Mouse (Mus musculus) testis, postnatal 14 days (tissue): Measurements from ENCODE around the gene Tnrc6b.
"Not testable (repeated sequence)": the region's sequence is repeated elsewhere in the genome, so short reads cannot be mapped to it uniquely, and the experiment has no call there.

Experiments
- DNase-seq: peaks from one replicate; pipeline ENCODE4 v3.0.0; 2021; ENCODE audit warnings: low spot score

Tnrc6b gene

GRCm38 (mm10) chr15:80915850-80916249, 204.7 kb downstream of the Tnrc6b start:
- DNase-seq: no peak

- DNase-seq: no peak
These were observed 205.5 kb downstream of the Tnrc6b start for GRCm38 (mm10) chr15:80916621-80917020.

- no peak for DNase-seq
These were observed 209.2 kb downstream of the Tnrc6b start for GRCm38 (mm10) chr15:80920346-80920745.

GRCm38 (mm10) chr15:80921781-80922180, 210.7 kb downstream of the Tnrc6b start:
- no peak for DNase-seq

- DNase-seq: no peak
These were observed 213.1 kb downstream of the Tnrc6b start for GRCm38 (mm10) chr15:80924211-80924610.

- no peak for DNase-seq
These were observed 217.8 kb downstream of the Tnrc6b start for GRCm38 (mm10) chr15:80928811-80929355.

GRCm38 (mm10) chr15:80930048-80930571, 219.0 kb downstream of the Tnrc6b start:
- DNase-seq: no peak

- not testable (repeated sequence) for DNase-seq
These were observed 219.7 kb downstream of the Tnrc6b start for GRCm38 (mm10) chr15:80930676-80931320.

GRCm38 (mm10) chr15:80931345-80931960, 220.3 kb downstream of the Tnrc6b start:
- DNase-seq: no peak

GRCm38 (mm10) chr15:80934841-80935240, 223.7 kb downstream of the Tnrc6b start:
- no peak for DNase-seq

- DNase-seq: no peak
These were observed 225.6 kb downstream of the Tnrc6b start for GRCm38 (mm10) chr15:80936686-80937085.

GRCm38 (mm10) chr15:80938615-80939014, 227.5 kb downstream of the Tnrc6b start:
- DNase-seq: no peak

GRCm38 (mm10) chr15:80939401-80939800, 228.3 kb downstream of the Tnrc6b start:
- no peak for DNase-seq

- no peak for DNase-seq
These were observed 230.4 kb downstream of the Tnrc6b start for GRCm38 (mm10) chr15:80941468-80942040.

- DNase-seq: no peak
These were observed 234.7 kb downstream of the Tnrc6b start for GRCm38 (mm10) chr15:80945851-80946250.

GRCm38 (mm10) chr15:80948145-80949135, 237.3 kb downstream of the Tnrc6b start, which contains the start of gene Adsl:
Gene Adsl, plus strand, starts transcription at chr15:80948490.
- DNase-seq: peak; percentile 89

- DNase-seq: no peak
These were observed 238.3 kb downstream of the Tnrc6b start for GRCm38 (mm10) chr15:80949431-80949830.

GRCm38 (mm10) chr15:80950055-80950454, 238.9 kb downstream of the Tnrc6b start:
- no peak for DNase-seq

GRCm38 (mm10) chr15:80953971-80954370, 242.9 kb downstream of the Tnrc6b start:
- DNase-seq: no peak

- DNase-seq: no peak
These were observed 243.7 kb downstream of the Tnrc6b start for GRCm38 (mm10) chr15:80954861-80955260.

- DNase-seq: no peak
These were observed 244.8 kb downstream of the Tnrc6b start for GRCm38 (mm10) chr15:80955836-80956438.
